Mouse (Mus musculus): Measurements from ENCODE around the gene Ccdc106.
"Not testable (repeated sequence)": the region's sequence is repeated elsewhere in the genome, so short reads cannot be mapped to it uniquely, and the experiment has no call there.

The Ccdc106 gene

GRCm38 (mm10) chr7:5015118-5016001 lies 5.0 kb upstream of the Ccdc106 start, which contains the start of gene Gm44973:
Gene Gm44973, plus strand, starts transcription at chr7:5015496.
- DNase-seq (ENCODE audit: low spot score): peak; percentile 95

- no peak for DNase-seq (ENCODE audit: low spot score)
These were observed 4.3 kb upstream of the Ccdc106 start for GRCm38 (mm10) chr7:5016057-5016456.

- no peak for DNase-seq (ENCODE audit: low spot score)
These were observed 3.4 kb upstream of the Ccdc106 start for GRCm38 (mm10) chr7:5016920-5017319.

GRCm38 (mm10) chr7:5017352-5017751 lies 3.0 kb upstream of the Ccdc106 start:
- DNase-seq (ENCODE audit: low spot score): no peak

GRCm38 (mm10) chr7:5017931-5018330 lies 2.4 kb upstream of the Ccdc106 start:
- no peak for DNase-seq (ENCODE audit: low spot score)

GRCm38 (mm10) chr7:5019576-5019975 lies 777 bp upstream of the Ccdc106 start:
- DNase-seq (ENCODE audit: low spot score): not testable (repeated sequence)

DNA sequence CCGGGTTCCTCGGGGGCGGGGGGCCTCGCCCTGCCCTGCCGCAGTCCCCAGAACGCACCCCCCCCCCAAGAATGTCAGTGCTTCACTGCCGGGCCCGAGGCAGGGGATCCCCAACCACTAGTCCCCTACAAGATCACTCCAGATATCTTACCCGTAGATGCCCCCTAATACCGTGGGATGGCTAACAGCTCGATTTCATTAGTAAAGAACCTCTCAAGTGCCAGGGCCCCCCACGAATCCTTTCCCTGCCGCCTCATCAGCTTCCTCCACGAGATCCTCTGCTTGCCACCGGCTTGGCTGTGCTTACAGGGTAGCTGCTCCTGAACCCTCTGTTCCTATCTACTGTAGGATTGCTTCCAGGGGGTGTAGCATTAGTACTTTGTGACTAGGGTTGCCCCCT lies 332 bp downstream of the Ccdc106 start:
- DNase-seq (ENCODE audit: low spot score): no peak

- DNase-seq (ENCODE audit: low spot score): no peak
These were observed 844 bp downstream of the Ccdc106 start for GRCm38 (mm10) chr7:5021197-5021596.

- DNase-seq (ENCODE audit: low spot score): no peak
These were observed 9.2 kb downstream of the Ccdc106 start for GRCm38 (mm10) chr7:5029543-5029942.

DNA sequence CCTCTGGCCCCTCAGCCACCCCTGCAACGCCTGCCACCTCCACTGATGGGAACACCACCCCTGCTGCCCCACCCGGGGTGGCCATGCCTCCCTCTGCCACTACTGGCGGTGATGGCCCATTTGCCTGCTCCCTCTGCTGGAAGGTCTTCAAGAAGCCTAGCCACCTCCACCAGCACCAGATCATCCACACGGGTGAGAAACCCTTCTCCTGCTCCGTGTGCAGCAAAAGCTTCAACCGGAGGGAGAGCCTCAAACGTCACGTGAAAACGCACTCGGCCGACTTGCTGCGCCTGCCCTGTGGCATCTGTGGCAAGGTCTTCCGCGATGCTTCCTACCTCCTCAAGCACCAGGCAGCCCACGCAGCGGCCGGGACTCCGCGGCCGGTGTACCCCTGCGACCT lies 9.6 kb downstream of the Ccdc106 start:
- no peak for DNase-seq (ENCODE audit: low spot score)

GRCm38 (mm10) chr7:5030554-5031275 lies 10.4 kb downstream of the Ccdc106 start:
- no peak for DNase-seq (ENCODE audit: low spot score)

DNA sequence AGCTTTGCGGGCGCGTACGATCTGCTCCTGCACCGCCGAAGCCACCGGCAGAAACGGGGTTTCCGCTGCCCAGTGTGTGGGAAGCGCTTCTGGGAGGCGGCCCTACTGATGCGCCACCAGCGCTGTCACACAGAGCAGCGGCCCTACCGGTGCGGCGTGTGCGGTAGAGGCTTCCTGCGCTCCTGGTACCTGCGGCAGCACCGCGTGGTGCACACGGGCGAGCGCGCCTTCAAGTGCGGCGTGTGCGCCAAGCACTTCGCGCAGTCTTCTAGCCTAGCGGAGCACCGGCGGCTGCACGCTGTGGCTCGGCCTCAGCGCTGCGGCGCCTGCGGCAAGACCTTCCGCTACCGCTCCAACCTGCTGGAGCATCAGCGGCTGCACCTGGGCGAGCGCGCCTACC lies 11.1 kb downstream of the Ccdc106 start:
- DNase-seq (ENCODE audit: low spot score): no peak

GRCm38 (mm10) chr7:5033818-5034217 lies 13.5 kb downstream of the Ccdc106 start, which contains the start of gene 4632433K11Rik:
Gene 4632433K11Rik, plus strand, starts transcription at chr7:5034118.
- no peak for DNase-seq (ENCODE audit: low spot score)

- DNase-seq (ENCODE audit: low spot score): no peak
These were observed 15.3 kb downstream of the Ccdc106 start for GRCm38 (mm10) chr7:5035628-5036027.

DNA sequence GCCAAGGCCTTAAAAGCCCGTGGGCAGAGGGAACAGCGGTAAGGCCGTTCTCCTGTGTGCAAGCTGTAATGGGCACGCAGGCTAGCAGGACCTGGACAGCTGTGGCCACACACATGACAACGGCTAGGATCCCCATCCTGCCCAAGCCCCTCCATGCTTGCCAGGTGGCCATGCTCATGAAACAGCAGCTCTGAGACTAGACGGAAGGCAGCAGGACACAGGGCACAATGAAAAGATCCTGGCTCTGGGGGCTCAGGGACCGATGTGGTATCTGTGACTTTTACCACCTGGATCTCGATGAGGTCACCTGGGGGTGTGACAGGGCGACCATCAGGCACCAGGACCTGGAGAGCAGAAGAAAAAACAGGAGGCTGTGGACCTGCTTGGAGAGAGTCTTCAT lies 15.8 kb downstream of the Ccdc106 start:
- DNase-seq (ENCODE audit: low spot score): no peak

GRCm38 (mm10) chr7:5037026-5037425 lies 16.7 kb downstream of the Ccdc106 start:
- no peak for DNase-seq (ENCODE audit: low spot score)

GRCm38 (mm10) chr7:5037467-5037866 lies 17.1 kb downstream of the Ccdc106 start:
- DNase-seq (ENCODE audit: low spot score): no peak

DNA sequence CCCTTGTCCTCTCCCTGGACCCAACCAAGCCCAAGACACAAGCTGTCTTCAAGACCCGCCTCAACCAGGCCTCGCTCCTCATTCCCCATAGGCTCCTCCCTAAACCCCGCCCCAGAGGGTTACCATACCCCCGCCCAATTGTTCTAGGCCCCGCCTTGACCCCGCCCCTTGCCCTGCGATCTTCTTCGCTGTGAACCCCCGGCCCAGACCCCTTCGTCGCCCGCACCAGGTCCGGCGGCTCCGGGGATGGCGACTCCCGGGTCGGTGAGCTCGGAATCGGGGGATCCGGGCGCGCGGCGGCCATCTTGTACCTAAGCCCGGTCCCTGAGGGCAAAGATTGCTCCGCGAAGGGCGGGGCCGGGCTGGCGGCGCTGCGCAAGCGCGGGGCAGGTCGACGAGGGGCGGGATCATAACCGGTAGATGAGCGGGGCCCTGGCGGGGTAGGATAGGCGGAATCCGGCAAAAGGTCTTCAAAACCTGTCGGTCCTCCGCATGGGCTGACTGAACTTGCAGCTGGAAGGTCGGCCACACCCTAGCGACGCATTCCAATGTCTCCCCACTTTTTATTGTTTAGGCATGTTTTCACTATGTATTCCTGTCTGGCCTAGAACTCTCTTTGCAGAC lies 17.9 kb downstream of the Ccdc106 start, which contains the start of gene Zfp784:
Zfp784 (minus strand) TSS at position 338 of the 624 bp plus-strand sequence.
- peak; percentile 82 for DNase-seq (ENCODE audit: low spot score)

DNA sequence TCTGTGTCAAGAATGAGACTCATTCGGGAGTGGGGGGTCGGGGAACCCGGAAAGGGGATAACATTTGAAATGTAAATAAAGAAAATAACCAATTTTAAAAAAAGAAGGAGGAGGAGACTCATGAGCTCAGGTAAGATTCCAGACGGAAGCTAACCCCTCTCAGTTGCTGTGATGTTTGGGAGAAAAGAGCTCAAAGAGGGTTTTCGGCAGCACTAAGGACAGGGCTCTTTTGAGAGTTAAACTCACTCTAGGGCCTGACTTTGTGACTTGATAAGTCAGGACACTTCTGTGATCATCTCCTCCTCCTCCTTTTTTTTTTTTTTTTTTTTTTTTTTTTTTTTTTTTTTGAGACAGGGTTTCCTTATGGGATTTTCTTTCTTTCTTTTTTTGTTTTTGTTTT lies 18.6 kb downstream of the Ccdc106 start:
- no peak for DNase-seq (ENCODE audit: low spot score)

- DNase-seq (ENCODE audit: low spot score): no peak
These were observed 24.6 kb downstream of the Ccdc106 start for GRCm38 (mm10) chr7:5044981-5045380.

DNA sequence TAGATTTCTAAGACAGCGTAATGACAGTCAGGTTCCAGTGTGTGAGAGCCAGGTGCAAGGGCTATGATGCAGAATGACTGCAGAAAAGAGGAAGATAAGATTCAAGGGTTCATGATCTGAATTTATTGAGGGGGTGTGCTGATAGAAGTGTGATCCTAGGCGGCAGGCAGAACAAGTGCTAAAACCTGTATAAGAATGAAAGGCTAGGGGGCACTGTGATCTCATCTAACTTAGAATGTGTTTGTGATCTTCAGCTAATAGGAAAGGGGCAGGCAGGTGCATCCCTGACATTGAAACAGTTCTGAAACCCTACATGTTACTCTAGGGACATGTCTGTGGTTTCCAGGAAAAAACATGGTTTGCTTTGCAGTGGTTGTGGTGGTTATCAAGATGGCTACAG lies 25.8 kb downstream of the Ccdc106 start:
- DNase-seq (ENCODE audit: low spot score): no peak

DNA sequence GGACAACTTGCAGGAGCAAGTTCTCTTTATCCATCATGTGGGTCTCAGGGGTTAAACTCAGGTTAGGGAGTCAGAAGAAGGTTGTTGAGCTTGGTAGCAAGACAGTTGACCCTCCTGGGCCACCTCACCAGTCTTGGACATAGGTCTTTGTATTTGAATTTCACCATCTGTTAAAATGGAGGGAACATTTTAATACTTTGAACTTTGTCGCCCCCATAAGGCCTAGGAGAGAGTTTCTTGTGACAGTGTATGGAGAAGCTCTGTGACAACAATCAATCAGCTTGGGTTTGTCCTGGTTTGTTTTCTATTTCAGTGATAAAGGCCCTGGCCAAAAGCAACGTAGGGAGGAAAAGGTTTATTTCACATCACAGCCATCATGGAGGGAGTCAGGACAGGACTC lies 27.0 kb downstream of the Ccdc106 start:
- no peak for DNase-seq (ENCODE audit: low spot score)

Data from layer of hippocampus, adult 9-10 months (tissue).